Mouse (Mus musculus) mesoderm, embryonic 11.5 days (tissue): Measurements from ENCODE around the gene Rgs12.

Experiments used
- DNase-seq: peaks from one replicate; pipeline ENCODE4 v3.0.0-alpha.2; 2012; ENCODE audit warnings: low read depth, low spot score

The Rgs12 gene

DNA sequence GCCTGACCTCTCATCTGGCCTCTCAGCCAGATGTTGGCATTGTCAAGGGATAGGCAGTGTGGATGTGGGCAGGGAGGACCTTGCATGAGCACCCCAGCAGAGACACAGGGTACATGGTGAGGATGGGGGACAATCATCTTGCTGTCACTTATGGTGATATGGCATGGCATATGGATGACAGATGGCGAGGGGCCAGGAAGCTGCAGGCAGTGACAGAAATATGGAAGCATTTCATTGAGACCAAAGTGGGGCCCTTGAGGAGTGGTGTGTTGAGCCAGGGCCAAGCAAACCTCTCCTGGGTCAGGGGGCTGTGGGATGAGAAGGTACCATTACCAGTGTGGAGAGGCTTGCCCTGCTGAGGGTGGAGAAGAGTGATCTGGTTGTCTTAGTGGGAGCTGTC lies 127.1 kb downstream of the Rgs12 start:
- DNase-seq, result no peak

DNA sequence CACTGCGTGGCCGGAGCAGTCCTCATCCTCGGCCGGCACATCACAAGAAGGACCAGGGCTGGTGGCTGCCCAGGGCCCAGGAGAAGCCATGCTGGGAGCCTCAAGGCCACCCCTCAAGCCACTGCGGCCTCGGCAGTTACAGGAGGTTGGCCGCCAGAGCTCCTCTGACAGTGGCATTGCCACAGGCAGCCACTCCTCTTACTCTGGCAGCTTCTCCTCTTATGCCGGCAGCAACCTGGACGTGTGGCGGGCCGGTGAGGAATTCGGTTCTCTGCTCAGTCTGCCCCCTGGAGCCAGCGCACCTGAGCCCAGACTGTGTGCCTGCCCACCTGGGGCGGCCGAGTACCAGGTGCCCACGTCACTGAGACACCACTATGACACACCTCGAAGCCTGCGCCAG lies 129.9 kb downstream of the Rgs12 start:
- no peak for DNase-seq

DNA sequence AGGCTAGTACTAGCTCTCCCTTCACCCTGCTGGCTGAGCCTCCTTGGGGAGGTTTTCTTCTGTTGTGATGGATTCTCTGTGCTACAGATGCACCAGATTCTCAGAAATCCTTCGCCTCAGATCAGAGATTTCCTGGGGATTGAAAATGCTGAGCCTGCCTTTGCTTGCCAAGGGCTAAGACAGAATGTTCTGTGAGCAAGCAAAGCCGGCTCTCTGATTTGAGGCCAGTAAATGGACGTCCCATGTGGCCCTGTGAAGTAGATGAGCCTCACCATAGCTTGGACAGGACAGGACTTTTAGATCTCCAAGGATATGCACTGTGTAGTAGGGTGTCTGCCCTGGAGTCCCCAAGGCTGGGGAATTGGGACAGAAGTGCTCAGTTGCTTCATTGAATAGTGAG lies 135.7 kb downstream of the Rgs12 start:
- DNase-seq, result no peak

DNA sequence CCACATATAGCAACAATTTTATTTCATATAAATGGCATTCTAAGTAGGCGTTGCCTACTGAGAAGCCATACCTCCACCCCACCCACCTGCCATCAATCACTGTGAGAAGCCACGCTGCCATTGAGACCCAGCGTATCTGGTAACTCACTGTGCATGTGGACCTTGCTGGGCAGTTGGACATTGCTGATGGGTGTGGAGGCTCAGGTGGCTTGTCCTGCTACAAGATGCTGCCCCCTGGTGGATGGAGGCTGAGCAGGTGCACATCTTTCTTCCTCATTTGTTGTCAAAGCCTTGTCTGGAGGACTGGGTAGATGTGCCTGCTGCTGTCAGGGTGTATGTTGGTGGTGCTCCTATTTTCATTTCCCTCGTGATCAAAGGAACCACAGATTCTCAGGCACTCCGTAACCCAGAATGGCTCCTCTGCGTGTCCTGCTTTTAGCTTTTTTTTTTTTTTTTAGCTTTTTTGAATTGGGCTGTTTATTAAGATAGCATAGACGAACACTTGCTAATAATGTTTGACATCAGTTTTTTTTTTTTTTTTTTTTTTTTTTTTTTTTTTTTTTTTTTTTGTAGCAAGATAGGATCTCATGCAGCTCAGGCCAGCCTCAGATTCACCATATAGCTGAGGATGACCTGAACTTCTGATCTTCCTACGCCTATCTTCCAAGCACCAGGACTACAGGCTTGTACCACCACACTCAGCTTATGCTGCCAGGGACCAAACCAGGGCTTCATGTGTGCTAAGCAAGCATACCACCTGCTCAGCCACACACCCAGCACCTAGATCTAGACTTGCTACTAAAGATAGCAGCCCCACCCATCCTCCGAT lies 139.8 kb downstream of the Rgs12 start:
- DNase-seq, result peak; percentile 76
